Mouse (Mus musculus) kidney, adult 11 months (tissue): Measurements from ENCODE around the gene Hnrnpab.

Experiments
- DNase-seq: peaks from one replicate; pipeline ENCODE4 v3.0.0; 2022

Hnrnpab gene

DNA sequence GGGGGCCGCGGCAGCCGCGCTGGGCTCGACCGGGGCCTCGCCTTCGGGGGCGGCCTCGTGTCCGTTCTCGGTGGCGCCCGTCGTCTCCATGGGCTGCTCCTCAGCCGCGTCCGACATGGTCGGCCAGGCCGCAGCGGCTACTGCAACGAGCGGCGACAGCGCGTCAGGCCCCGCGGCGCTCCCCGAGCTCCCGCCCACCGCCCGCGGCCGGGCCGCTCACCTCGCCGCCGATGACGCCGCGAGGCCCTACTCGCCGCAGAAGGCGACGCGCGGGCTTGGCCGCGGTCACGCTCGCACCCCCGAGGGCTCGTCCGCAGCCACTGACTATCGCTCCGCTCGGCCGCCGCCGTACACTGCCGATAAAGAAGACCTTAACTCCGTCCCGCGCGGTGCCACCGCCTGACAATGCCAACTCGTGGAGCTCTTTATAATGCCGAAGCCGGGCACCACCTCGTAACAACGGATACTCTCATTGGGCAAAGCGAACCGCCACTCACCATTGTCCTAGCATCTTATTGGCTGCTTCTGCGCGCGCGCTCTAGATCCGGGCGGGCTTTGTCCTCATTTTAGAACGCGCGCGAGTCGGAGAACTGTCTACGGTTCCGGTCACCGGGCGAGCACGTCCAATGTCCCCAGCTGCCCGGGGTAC lies at the start of gene Hnrnpab:
TSS of gene Hnrnpab (minus strand) at position 401 of the 649 bp plus-strand sequence.
- DNase-seq, result peak; percentile 98

DNA sequence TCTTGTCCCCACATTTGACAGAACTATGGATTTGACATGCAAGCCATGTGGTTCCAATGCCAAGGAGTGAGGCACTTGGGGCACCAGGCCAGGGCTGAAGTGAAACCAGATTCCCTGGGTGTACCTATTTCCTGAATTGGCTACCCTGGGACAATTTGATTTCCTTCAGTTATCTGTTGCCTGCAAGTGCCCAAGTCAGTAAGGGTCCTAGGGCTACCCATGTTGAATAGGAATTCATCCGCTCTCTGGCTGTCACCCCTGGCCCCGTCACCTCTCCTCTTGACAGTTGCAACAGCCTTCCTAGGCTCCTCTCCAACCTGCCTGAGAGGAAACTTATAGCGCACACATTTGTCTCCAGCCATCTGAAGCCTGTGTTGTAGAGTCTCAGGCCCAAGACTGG lies 48.2 kb upstream of the Hnrnpab start:
- DNase-seq, result no peak

DNA sequence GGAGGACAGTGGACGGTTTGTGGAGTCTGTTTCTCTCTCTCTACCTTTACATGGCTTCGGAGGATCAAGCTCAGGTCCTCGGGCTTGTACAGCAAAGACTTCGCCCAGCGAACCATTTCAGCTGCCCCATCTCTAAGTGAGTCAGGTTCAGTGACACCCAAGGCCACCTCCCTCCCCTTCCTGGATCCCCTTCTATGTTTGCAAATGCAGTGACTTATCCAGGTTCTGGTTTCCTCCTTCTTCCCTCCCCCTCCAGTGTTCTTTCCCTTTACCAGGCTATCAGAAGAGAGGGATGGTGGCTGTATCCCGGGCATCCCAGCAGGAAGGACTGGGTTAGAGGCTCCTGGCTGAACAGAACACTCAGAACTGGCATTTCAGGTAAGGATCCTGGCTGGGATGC lies 47.1 kb upstream of the Hnrnpab start:
- no peak for DNase-seq

DNA sequence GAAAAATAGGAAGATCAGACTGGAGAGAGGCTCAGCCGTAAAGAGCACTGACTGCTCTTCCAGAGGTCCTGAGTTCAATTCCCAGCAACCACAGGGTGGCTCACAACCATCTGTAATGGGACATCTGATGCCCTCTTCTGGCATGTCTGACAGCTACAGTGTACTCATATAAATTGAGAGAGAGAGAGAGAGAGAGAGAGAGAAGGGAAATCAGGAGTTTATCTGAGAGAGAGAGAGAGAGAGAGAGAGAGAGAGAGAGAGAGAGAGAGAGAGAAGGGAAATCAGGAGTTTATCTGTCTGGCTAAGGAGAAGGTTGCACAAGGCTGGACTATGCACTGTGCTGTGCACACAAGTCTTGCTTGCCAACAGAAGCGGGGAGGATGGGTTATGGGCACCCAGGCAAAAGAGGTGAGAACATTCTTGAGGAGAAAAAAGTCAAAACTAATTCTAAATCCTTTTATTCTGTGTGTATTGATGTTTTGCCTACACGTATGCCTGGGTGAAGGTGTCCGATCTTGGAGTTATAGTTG lies 46.3 kb upstream of the Hnrnpab start:
- DNase-seq, result no peak

DNA sequence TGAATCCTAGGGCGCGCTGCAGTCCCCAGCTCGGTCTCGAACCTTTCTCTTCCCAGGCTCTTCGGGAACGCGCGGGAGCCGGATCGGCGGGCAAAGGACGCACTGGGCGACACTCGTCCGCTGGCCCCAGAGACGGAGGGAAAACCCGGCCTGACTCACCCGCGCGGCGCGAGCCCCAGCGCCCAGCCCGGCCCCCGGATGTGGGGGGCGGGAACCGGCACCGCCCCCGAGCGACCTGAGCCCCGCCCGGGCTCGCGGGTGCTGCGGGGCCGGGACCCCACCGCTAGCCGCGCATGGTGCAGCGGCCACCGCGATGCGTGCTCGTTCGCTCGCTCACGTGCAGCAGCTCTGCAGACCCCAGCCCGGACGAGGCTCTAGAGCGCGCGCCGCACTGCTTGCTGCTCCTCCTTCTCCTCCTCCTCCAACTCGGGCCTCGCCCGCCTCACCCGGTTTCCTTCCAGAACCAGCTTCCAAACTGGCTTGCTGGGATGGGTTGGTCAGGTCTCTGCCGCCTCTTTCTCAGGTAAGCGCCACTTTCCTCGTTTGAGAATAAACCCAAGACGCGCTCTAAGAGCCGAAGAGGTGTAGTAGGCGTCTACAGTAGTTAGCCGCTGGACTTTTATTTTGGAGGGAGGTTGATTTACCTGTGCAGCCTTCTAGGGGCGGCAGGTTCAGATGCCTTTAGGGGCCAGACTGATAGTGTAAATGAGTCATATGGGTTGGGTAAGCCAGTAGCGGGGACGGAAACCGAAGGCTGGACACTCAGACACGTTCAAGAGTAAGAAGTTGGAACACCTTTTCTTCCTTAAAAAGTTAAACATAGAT lies 44.3 kb upstream of the Hnrnpab start, which contains the start of the genes N4bp3 and D930048N14Rik:
TSS of gene N4bp3 (minus strand) at position 152 of the 825 bp plus-strand sequence.
TSS of gene D930048N14Rik (plus strand) at position 264 of the 825 bp plus-strand sequence.
- peak; percentile 73 for DNase-seq

DNA sequence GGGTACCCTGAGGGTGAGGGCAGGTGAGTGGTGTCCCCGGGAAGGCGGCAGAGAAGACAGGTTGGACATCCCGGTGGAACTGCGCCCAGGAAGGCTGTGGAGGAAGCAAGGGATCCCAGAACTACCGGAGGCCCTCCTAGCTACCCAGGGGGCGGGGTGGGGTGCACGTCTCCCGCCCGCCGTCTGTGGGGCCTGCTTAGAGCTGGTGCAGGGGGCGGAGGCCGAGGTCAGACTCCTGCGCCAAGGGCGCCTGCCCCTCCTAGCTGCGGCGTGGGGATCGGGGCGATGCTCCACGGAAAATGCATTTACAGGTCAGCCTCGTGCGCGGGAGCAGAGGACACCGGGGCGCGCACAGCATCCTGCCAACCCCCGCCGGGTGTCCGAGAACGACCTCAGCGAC lies 43.6 kb upstream of the Hnrnpab start:
- DNase-seq, result no peak

DNA sequence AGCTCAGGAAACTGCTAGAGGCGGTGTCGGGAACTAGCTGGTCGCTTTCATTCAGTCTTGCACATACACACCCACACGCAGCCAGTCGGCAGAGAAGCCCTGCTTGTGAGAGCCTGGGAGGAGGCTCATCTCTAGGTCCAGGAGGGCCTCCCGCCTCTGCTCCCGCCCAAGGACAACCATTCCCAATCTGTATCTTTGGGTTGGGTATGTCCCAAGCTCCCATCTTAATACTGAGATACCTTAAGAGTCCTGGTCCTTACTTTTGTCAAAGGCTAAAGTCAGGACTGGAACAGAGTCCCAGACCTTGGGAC lies 43.2 kb upstream of the Hnrnpab start:
- no peak for DNase-seq

DNA sequence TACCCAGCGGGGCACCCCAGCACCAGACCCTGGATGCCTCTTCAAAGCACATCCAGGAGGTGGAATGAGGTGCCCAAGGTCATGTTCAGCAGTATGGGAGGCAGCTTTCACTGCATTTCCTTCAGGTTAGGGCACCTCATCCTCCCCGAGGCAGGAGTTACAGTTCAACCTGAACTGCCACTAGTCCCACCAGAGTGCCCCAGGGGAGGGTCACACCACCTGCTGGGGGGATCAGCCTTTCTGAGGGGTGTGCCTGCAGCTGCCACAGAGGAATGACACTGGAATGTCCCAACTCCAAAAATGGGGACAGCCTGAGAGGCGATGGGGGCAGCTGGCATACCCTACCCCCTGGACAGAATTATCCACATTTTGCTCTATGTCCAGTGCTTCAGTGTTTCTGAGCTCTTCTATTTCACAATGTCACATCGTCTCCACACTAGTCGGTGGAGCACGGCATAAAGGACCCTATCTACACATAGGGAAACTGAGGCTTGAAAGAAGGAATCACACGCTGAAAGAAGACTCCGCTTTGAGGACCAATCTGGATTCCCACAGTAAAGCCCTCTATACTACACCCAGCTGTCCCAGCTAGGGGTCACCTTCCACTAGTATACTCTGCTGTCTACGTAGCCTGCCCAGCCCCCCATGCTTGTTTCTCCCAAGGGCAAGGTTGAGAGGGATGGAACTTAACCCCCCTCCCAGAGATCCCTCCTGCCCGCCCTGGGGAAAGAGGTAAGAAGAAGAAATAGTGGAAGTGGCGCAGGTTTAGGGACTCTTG lies 42.7 kb upstream of the Hnrnpab start:
- DNase-seq, result no peak

DNA sequence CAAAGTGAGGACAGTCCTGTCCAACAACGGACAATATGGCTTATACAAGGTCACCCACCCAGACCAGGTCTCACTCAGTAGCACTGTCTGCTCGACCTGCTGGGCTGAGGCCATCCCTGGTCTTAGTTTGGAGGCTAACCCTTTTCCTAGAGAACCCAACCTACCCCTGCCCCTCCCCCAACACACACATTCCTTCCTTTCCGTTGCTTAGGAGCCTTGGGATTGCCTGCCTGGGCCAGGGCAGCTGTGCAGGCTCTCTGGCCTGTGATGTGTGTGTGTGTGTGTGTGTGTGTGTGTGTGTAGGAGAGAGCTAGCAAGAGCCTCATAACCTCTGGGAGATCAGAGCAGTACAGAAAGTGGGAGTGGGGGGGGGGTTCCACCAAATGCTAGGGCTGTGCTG lies 41.9 kb upstream of the Hnrnpab start:
- DNase-seq, result no peak

DNA sequence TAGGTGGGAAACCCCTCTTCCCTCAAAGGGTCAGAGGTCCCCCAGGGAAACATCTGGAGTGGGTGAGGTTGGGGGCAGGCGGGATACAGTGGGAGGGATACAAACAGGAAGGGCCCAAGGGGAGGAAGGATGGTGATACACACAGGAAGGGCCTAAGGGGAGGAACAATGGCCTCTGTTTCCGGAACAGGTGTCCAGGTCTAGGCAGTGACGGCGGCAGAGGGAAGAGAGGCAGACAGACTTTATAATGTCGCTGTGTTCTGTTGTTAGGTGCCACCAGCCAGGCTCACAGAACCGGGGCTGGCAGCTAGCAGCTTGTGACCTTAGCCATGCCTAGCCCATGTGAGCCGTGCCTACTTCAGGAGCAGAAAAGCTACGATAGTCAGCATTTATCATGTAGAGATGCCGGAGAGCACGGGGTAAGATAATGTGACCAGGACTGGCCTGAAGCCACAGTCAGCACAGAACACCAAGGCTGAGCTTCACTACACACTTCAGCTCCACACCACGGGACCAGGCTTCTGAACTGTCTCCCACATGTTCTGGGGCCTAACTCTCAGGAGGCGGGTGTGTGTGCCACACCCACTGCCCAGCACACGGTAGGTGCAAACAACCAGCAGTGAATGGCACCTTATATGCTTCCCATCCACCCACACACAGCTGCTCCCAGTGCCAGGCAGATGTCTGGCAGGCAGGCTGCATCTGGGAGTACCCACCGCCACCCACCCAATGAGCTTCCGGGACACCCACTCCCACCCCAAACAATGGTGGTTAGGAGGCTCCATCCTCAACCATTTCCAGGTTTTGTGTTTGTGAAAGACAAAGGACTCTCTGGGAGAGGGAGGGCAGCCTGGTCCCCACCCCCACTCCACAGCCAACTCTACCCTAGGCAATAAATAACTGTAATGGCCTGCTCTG lies 40.4 kb upstream of the Hnrnpab start:
- DNase-seq, result peak; percentile 78

DNA sequence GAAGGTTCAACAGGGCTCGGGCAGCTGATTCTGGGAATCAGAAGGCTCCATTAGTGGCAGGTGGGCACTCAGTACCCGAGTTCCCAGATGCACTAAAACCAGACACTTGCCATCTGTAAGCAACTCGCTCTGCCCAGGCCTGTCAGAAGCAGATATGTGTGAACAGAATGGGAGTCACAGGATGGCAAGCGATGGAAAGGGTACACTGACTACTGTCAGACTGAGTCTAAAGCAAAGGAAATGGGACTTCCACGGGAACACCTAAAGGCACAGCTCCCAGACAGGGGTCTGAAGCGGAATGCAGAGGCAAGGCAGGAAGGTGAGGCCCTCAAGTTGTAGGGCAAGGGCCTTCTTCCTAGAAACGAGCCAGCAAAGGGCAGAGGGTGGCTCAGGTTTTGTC lies 39.6 kb upstream of the Hnrnpab start:
- DNase-seq, result no peak

DNA sequence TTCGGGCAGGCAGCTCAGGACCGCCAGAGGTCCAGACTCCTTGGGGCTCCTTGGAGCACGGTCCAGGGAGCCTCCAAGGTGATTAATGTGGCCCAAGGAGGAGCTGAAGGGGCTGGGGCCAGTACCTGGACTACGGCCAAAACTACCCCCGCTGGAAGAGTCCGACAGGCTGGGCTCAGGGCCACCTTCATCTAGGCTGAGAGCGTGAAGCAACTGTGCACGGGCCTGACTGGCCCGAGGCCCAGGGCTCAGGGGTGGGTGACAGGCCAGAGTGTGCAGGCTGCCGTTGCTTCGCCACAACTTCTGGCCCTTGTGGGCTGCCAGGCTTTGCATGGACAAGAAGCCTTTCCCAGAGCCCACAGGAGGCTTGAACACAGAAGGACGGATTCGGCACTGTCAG lies 38.6 kb upstream of the Hnrnpab start:
- DNase-seq, result no peak

DNA sequence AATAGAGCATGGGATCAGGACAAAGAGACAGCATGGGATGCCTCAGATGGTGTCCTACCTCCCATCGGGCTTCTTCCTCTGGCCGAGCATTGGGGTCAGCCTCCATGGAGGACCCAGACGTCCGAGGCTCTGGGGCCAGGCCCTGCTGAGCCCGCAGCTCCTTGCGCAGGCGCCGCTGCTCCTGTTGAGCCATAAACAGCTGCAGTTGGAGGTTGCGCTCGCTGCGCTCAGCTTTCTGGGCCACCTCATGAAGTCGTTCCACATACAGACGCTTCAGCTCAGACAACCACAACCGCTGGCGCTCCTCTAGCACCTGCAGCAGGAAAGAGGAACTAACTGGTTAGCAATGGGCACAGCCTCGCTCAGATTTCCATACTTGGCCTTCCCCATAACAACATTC lies 37.6 kb upstream of the Hnrnpab start:
- DNase-seq, result no peak

DNA sequence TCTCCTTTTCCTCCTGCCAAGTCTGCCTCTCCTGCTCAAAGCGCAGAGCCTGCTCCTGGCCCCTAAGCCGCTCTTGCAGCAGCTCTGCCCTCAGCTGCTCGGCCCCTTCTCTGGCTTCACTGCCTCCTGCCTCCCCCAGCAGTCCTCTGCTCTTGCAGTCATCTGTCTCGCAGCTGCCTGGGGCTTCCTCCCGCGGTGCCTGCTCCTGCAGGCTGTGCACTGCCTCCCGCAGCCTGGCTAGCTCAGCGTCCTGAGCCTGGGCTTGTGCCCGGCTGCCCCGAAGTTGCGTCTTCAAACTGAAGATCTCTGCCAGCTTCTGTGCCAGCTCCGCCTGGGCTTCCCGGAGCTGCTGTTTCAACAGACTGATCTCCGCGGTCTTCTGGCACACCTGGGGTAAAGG lies 37.1 kb upstream of the Hnrnpab start:
- no peak for DNase-seq

DNA sequence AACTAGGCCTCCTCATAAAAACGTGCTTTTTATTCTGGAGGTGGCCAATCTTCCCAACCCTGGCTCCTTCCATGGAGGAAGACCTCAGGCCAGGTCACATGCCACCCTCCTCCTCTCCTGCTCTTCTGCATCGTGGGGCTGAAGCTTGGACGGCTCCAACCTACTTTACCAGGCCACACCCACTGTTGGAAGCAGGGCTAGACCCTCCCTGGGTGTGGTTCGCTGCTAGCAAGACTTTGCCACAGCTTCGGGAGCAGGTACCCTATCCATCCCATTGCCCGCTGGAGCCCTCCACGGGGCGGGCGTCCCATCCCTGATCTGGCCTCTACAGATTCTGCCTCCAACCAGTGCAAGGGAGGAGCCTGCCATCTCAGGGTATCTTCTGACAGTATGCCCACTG lies 36.6 kb upstream of the Hnrnpab start:
- DNase-seq, result no peak

DNA sequence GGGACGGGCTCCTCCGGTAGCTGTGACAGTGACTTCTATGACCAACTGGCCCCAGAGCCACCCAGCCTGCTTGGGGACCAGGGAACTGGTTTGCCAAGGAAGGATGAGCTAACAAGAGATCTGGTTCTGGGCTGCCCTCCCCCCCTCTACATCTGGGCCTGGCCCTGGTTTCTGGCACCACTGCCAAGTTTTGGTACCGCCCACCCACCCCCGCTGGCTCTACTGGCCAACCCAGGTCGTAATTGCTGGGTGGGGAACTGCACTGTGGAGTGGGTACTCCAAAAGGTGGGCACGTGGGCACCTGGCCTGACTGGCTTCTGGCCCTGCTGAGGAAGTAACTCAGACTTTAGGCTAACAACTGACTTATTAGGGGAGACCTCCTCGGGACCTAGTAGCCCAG lies 34.1 kb upstream of the Hnrnpab start:
- DNase-seq, result no peak

DNA sequence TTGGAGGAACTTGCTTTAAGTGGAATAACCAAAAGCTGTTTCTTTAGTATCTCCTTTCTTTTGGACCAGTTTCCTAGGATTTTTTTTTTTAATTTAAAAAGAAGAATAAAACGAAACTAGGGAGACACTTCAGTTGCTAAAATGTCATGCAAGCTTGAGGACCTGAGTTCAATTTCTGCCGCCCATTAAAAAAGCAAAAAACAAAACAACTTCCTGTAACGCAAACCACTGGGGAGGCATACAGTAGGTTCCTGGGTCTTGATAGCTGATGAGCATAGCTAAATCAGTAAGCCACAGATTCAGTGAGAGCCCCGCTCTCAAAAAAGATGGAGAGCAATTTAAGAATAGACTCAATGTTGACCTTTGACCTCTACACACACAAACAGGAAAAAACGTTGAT lies 31.9 kb upstream of the Hnrnpab start:
- DNase-seq, result no peak

DNA sequence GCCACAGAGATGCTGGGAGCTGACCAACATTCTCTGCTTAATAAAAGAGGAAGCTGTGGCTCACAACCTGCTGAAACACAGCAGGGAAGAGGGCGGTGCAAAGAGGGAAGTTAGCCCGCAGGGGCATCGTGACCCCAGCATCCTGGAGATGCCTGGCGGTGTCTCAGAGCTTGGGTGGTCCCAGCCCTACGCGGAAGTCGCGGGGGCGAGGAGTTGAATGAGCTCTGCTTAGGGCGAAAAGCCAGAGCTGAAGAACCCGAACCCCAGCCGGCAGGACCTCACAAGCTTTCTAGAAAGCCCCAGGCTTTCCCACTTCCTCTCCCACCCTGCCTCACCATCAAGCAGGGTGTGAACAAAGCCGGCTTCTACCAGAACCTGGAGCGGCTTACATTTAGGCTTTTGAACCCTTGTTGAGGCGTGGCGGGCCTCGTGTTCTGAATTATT lies 31.3 kb upstream of the Hnrnpab start:
- no peak for DNase-seq

DNA sequence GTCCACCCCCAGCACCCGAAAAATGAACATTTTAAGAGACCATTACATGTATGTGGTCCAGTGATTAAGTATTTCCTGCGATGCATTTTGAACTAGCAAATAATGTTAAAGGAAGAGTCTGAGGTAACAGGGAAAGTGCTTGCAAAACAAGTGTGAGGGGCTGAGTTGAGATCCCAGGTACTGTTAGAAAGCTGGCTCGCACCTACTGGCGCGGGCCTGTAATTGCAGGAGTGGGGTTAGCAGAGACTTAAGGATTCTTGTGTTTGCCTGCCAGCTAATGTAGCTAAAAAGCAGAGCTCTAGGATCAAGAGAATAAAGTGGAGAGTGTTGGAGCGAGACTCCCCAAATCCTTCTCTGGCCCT lies 29.7 kb upstream of the Hnrnpab start:
- DNase-seq, result peak; percentile 66

DNA sequence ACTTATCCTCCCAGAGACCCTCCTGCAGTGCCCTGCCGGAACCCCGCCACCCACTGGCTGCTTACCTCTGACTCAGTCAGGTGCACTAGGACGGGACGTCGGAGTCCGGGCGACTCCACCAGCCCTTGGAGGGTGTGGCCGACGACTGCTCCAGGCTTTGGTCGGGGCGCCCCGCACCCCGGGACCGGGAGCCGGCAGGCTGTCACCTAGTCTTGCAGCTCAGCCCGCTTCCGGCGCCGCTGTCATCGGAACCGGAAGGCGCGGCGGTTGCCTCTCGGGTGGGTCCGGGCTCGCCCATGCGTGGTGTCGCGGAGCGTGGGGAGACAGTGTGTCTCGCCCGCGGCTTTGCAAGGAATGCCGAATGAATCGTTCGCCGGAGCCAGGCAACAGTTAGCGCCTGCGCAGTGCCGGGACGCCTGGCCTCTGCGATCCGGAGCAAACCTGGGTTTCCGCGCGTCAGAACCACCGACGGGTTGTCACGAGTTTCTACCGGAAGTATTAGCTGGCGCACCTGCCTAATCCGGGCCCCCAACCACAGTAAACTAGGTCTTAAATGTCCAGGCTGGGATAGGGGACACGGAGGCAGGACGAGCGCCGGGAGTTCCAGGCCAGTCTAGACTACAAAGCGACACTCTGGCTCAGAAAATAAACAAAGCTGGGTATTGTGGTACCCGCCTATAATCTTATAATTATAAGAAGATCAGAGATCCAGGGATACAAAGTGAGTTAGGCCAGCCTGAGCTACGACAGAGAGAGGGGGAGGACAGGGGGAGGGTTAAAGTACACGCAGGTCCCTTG lies 29.1 kb upstream of the Hnrnpab start, which contains the start of gene Rmnd5b:
TSS of gene Rmnd5b (minus strand) at position 372 of the 798 bp plus-strand sequence.
- DNase-seq, result peak; percentile 90

DNA sequence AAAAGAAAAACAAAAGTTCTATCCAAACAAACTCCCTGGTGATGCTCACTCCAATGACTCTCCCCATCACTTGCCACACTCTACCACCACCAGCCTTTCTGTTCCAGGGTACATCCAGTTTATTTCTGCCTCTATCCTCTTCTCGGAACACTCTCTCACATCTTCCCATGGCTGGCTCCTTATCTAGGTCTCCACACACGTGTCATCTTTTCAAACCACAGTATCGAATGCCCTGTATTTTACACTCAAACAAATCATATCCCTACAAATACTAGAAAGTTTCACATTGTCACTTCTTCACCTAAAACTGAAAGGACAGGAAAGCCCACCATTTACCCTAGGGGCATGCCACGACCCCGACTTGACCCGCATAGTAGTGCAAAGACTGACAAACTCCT lies 28.5 kb upstream of the Hnrnpab start:
- no peak for DNase-seq
